Mouse (Mus musculus) brain, embryonic 14.5 days (tissue): ENCODE results near the gene Rhbdf2. TPM values are rescaled to one million over a fixed set of nuclear protein-coding genes. Genes with fewer than 3 reads are reported as not detected.
"Not testable (repeated sequence)": the region's sequence is repeated elsewhere in the genome, so short reads cannot be mapped to it uniquely, and the experiment has no call there.

Experiments
- DNase-seq: peaks from one replicate; pipeline ENCODE4 v3.0.0-alpha.2; 2011; ENCODE audit warnings: low read depth
- CTCF ChIP-seq: fragments of 200-500 bp; IDR thresholded peaks from 2 replicates; pipeline ENCODE4 v1.5.1; 2012; ENCODE audit warnings: inconsistent platforms, mild to moderate bottlenecking, moderate library complexity, borderline replicate concordance; ENCODE audit not compliant: insufficient read depth, insufficient read length; ENCODE audit errors: extremely low read depth
- POLR2A ChIP-seq: fragments of 200-500 bp; IDR thresholded peaks from 2 replicates; pipeline ENCODE4 v1.6.1; 2012; ENCODE audit warnings: mild to moderate bottlenecking, inconsistent platforms, borderline replicate concordance; ENCODE audit not compliant: poor library complexity, insufficient read depth, insufficient read length, severe bottlenecking; ENCODE audit errors: extremely low read depth
- polyA plus RNA-seq: library from polyadenylated mRNA; depleted of rRNA; stranded (reverse); fragments of >200 nt; gene quantifications from 2 replicates; pipeline ENCODE4 v1.2.3, GENCODE M21; 2012; rRNA removed

The Rhbdf2 gene
- polyA plus RNA-seq: 2.3 and 2.5 TPM in 2 replicates

DNA sequence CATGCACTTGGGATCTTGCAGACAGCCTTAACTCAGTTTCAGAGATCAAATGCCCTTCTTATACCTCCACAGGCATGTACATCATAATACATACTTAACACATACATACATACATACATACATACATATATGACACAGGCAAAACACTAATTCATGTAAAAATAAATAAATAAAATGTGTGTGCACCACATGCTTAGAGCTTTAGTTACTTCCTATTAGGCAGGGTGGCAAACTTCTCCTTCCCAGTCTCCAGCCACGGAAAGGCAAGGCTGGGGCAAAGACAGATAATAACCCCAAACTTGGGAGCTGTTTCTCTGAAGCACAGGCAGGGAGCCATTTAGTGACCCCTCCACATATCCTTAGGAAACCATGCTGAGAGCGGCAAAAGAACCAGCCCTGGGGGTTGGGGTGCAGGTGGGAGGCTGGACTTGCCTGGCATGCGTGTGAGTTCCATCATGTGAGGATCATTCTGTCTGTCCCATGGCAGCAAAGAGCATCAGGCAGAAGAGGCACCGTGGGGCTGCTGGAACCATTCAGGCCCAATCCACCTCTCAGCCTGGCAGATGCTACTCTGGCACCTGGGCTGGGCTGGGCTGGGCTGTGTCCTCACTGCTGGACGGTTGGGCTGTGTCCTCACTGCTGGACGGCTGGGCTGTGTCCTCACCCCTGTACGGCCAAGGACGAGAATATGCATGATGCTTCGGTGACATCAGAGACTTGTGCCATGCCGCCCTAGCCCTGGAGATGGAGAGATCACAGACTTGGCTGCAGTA is at the start of gene Rhbdf2:
TSS of gene Rhbdf2 (minus strand) at position 721 of the 773 bp plus-strand sequence.
- DNase-seq: no peak
- TF ChIP-seq CTCF: no peak
- no peak for TF ChIP-seq POLR2A

DNA sequence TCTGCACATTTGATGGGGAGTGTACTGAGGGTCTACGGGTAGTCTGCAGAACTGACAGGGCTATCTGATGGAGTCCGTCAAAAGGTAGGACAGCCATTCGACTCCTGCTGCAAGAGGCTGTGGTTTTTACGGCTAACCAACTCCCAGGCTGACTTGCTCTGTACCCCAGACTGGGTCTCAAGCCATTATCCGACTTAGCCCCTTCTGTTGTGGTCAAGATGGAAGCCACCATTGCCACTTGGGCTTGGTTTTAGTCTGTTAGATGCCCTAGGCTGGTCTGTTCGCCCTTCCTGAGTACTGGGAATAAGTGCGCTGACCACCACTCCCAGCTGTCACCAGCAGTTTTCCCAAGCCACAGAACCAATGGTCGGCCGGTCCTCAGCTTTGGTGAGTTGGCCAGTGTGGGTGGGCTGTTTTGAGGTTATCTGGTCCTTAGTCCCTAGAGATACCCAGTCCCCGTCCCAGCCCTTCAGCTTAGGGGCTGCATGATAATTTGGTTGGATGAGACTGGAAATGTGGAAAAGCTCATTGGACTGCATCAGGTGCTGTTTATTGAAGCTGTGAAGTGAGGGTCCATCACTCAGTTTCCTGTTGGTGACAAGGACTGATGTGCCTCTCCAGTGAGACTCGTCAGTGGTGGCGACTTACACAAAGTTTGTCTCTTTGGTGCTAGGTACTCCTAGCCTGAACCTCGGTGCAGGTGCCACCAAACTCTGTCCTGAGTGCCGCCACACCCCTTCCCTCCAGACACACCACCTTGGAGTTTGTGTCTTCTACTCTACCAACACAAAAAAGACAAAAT is 49.6 kb upstream of the Rhbdf2 start:
- TF ChIP-seq POLR2A: no peak
- TF ChIP-seq CTCF: no peak
- no peak for DNase-seq

DNA sequence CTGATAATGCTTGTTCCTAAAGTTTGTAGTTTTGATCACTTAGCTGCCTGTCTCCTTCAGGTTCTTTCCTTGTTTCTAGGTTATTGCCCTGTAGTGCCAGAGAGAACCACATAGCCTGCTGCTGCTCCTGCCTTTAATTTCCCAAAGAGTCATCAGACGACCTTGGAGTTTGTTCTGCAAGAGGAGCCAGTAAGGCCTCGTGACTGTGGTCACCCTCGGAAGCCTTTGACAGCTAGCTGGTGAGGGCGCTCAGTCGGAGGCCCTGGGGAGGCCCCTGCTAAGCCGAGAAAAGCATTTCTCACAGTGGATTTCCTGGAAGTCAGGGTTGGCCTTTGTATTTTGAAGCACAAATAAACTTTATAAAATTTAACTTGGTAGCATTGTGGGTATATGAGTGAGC is 48.6 kb upstream of the Rhbdf2 start:
- DNase-seq: not testable (repeated sequence)

DNA sequence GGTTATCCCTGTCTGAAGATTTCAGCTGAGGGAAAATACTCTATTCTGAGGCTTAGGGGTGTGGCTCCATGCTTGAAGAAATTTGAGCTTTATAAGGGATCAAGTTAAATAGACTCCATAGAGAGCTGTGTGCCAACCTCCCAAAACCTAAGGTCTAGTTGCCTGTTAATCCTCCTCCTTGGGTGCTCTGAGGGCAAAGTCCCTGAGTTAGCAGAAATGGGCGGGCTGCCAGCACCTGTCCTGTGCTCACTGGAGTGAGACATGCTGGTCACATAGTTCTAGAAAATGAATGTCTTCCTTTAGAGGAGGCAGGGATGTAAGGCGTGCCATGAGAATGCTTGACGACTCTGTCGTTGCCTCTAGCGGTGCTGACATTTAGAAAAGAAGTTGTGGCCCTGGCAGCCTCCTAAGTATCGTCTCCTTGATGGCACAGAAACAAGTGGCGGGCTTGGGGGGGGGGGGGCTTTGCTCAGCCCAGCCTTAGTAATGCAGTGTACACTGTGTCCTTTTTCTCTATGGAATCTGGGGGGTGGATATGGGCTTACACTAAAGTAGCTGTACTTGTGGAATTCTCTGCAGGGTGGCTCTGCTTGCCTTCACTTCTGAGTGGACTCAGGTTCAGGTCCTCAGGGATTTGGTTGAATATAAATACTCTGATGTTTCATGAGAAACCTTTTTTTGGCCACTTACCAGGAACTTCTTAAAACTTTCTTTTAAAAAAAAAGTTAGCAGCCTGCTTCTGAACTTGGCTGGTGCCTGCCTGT is 48.0 kb upstream of the Rhbdf2 start:
- DNase-seq: peak; percentile 19
- TF ChIP-seq POLR2A (no peak), CTCF (no peak)

DNA sequence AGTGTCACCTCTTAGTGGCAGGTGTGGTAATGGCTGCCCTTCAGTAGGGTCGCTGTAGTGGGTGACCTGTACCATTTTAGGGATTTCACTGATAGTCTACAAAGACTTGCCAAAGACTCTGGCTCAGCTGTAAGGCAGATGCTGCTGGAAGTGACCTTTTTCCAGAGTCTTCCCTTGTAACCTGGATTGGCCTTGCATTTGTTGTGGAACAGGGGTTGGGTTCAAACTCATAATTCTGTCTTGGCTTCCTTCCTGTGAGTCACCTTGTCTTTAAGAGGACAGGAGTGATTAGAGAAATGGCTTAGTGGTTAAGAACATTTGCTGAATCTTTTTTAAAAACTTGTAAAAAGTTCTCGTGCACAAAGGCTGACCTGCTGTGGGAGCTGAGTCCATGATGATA is 46.6 kb upstream of the Rhbdf2 start:
- DNase-seq: no peak
- TF ChIP-seq CTCF: no peak
- TF ChIP-seq POLR2A: no peak

DNA sequence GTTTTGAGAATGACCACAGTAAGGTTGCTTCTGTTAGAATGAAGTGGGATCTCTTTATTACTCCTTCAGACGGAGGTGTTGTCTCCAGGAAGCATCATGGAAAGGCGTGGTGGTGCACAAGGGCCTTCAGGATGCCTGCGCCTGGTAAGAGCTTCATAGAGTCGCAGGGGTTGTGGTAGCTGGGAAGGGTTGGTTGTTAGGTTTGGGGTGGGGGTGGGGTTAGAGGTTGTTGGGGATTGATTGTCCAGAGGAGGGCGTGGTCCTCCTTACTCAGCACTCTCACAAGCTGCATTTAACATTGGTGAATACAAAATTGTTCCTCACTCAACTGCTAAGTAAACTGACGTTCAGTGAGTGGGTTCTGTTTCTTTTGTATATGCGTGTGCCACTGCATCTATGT is 45.8 kb upstream of the Rhbdf2 start:
- TF ChIP-seq POLR2A (no peak), CTCF (no peak)
- DNase-seq: no peak

DNA sequence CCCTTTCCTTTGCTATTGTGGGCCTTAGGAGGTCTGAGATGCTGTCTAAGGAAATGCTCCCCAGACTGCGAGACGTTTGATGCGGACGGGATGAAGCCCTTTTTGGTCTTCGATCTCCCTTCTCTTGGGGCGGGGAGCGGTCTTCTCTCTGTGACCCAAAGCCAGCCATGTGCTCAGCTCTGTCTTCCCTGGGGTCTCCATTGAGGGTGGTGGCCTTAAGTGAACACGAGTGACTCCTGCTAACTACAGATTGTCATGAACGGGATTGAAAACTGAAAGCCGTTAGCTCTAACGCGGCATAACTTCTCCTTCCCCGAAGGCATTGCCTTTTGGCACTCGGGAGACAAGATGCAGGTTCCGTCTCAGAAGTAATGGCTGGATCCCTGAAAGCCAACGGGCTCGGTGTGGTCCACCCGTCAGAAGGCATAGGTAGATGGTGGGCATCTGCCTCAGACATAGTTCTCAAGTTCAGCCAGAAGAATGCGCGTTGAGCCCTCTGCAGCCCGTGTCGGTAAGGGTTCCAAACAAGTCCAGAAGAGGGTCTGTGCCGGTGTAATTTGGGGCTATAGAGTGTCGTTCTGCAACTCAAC is 45.1 kb upstream of the Rhbdf2 start:
- TF ChIP-seq POLR2A (no peak), CTCF (no peak)
- DNase-seq: no peak

DNA sequence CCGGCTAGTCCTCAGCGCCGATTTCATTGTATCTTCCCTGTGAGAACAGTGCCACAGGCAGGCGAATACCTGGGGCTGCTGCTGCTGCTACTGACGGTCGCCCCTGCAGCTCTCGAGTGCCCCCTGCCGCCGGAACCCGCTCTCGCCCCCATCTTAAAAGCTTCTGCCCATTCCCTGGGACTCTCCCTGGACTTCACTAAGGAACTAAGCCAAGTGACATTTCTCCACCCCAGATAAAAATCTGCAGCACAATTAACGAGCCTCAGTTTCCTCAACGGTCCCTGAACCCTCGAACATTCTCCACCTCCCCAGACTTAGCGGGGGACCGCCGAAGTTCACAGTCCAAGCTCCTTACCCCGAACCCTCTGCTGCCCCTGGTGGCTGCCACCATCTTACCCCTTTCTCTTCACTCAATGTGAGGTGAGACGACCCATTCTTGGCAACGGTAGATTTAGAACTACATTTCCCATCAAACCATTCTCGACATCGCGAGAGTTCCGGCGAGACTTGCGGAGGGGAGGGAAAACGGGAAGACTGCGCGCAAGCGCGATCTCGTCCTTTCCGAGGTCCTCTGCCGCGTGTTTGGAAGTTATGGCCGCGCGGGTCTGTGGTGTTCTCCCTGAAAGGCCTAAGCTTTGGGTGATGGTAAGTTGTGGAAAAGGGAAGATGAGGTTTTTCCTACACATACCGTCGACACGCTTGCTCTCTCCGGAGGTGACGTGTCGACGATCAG is 44.5 kb upstream of the Rhbdf2 start:
- peak; percentile 48; the same call in 1 of the 2 replicates for TF ChIP-seq POLR2A
- peak; percentile 64 for TF ChIP-seq CTCF
- DNase-seq: peak; percentile 99

DNA sequence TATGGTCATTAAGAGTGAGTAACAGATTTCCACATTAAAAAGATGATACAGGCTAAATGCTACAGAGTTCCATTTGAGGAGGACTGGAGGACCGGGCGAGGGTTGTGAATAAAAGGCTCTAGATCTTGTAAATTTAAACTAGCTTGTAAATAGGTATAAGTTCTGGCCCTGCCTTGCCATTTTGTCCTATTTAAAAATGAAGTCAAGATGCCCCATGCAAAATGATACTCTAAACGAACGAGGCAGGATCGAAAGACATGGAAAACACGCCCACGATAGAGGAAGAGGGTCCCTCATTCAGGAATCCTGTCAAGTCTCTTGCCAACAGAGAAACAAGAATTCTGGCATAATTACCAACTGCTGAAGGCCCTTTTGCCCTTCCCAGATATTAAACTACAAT is 43.6 kb upstream of the Rhbdf2 start:
- TF ChIP-seq CTCF (no peak), POLR2A (no peak)
- no peak for DNase-seq

DNA sequence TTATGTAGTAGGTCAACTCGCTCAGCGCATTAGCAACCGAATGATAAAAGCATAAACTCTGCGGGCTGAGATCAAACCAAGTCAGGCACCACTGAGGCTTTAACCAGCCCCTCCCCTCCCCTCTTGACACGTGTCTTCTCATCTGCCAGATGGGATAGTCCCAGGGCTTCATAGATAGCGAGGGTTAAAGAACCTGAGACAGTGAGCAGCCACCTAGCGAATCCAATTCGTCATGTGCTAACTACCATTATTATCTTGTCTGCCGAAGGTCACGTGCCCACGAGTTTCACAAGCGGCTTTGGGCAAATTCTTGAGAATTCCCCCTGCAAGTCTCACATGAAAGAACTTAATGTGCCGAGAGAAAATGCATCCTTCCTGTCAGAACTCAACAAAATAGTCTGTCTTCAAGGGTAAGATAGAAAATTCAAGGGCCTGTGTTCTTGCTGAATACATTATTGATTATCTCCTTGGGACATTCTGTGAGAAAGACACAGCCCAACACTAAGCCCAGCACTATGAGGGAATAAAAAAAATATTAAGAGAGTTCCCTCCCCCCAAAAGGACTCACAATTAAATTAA is 43.1 kb upstream of the Rhbdf2 start:
- no peak for TF ChIP-seq POLR2A
- TF ChIP-seq CTCF: no peak
- DNase-seq: peak; percentile 54
